Comparison of ENCODE assay signal across 11 mouse cellular contexts in genomic region chr13:46907861-46908260, GRCm38 (mm10). TPM values are rescaled to one million over a fixed set of nuclear protein-coding genes. Genes with fewer than 3 reads are reported as not detected.
DNase-seq lines count a peak whose midpoint lies in the region; ATAC-seq and TF ChIP-seq lines count a peak whose summit lies in the region.
"Had no signal": no experiment of that assay in that cellular context is flagged by ENCODE, and none has a peak within 500 bp of the region (broad histone marks: within the 10 kb centered on the region; RNA-seq: fewer than 3 reads in every experiment).

No protein-coding gene starts in this region.

- no peak overlapping the region for H3K9ac ChIP-seq in forebrain, embryonic 11.5 days (ENCODE audit: low read length)
- H3K9ac ChIP-seq in forebrain, embryonic 16.5 days (replicated peaks; ENCODE audit: low read depth, low read length), result no peak overlapping the region
- 0 out of 2 replicates have a peak overlapping the region, but pooled peaks have one; percentile 5 for H3K9ac ChIP-seq in midbrain, embryonic 11.5 days (ENCODE audit: low read length)
- no peak overlapping the region for H3K9ac ChIP-seq in midbrain, postnatal 0 days (replicated peaks; ENCODE audit: low read length, poor library complexity, severe bottlenecking)
- H3K9ac ChIP-seq: limb, embryonic 12.5 days had no signal

- no peak overlapping the region for H3K4me2 ChIP-seq in forebrain, embryonic 11.5 days (ENCODE audit: low read depth, low read length, severe bottlenecking)
- no peak overlapping the region for H3K4me2 ChIP-seq in forebrain, embryonic 16.5 days (ENCODE audit: low read length)
- no peak overlapping the region for H3K4me2 ChIP-seq in midbrain, embryonic 11.5 days
- no peak overlapping the region for H3K4me2 ChIP-seq in midbrain, postnatal 0 days (ENCODE audit: low read depth, low read length, poor library complexity, severe bottlenecking)
- H3K4me2 ChIP-seq: limb, embryonic 12.5 days had no signal

- 42% methylated on average over 10 of the region's 10 CpGs for WGBS in forebrain, embryonic 11.5 days
- 10% methylated on average over 10 of the region's 10 CpGs for WGBS in forebrain, embryonic 16.5 days
- 64% methylated on average over 10 of the region's 10 CpGs for WGBS in midbrain, embryonic 11.5 days
- WGBS in midbrain, postnatal 0 days, result 17% methylated on average over 10 of the region's 10 CpGs

- H3K27me3 ChIP-seq in forebrain, embryonic 11.5 days (ENCODE audit: control insufficient read depth, insufficient read depth, low read length), result no peaks in the 10 kb centered on the region
- no peaks in the 10 kb centered on the region for H3K27me3 ChIP-seq in forebrain, embryonic 16.5 days (replicated peaks; ENCODE audit: control insufficient read depth, insufficient read depth, low read length)
- H3K27me3 ChIP-seq in midbrain, embryonic 11.5 days (ENCODE audit: control insufficient read depth, insufficient read depth, low read length), result no peaks in the 10 kb centered on the region
- H3K27me3 ChIP-seq in midbrain, postnatal 0 days (ENCODE audit: insufficient read depth, low read length), result no peaks in the 10 kb centered on the region
- H3K27me3 ChIP-seq: limb, embryonic 12.5 days had no signal

- H3K9me3 ChIP-seq in forebrain, embryonic 11.5 days (ENCODE audit: control insufficient read depth, low read length), result peaks cover 3% of the 10 kb centered on the region; the same call in 1 of the 2 replicates
- no peaks in the 10 kb centered on the region for H3K9me3 ChIP-seq in forebrain, embryonic 16.5 days (ENCODE audit: control insufficient read depth, low read length)
- H3K9me3 ChIP-seq in midbrain, embryonic 11.5 days (ENCODE audit: control insufficient read depth, low read length), result no peaks in the 10 kb centered on the region
- H3K9me3 ChIP-seq in midbrain, postnatal 0 days (ENCODE audit: low read length), result no peaks in the 10 kb centered on the region

- H3K36me3 ChIP-seq in forebrain, embryonic 11.5 days (ENCODE audit: control insufficient read depth, insufficient read depth, low read length), result no peaks in the 10 kb centered on the region
- no peaks in the 10 kb centered on the region for H3K36me3 ChIP-seq in forebrain, embryonic 16.5 days (ENCODE audit: control insufficient read depth, insufficient read depth)
- no peaks in the 10 kb centered on the region for H3K36me3 ChIP-seq in midbrain, embryonic 11.5 days (ENCODE audit: control insufficient read depth, insufficient read depth, low read length)
- no peaks in the 10 kb centered on the region for H3K36me3 ChIP-seq in midbrain, postnatal 0 days (ENCODE audit: insufficient read depth, low read length)

- no peak for TF ChIP-seq CTCF in midbrain, postnatal 0 days (IDR thresholded peaks at IDR 0.05)

- no peak for ATAC-seq in forebrain, embryonic 11.5 days (replicated peaks; ENCODE audit: low FRiP score)
- ATAC-seq in forebrain, embryonic 16.5 days, result no peak
- no peak for ATAC-seq in midbrain, embryonic 11.5 days (ENCODE audit: low FRiP score)
- ATAC-seq in midbrain, postnatal 0 days (ENCODE audit: low FRiP score), result no peak
- ATAC-seq: activated CD4-positive, CD25-positive, alpha-beta regulatory T cell, adult 4 months had no signal

- no peak overlapping the region for H3K4me3 ChIP-seq in forebrain, embryonic 11.5 days (ENCODE audit: low read depth, low read length)
- H3K4me3 ChIP-seq in forebrain, embryonic 16.5 days (replicated peaks; ENCODE audit: low read length), result no peak overlapping the region
- H3K4me3 ChIP-seq in midbrain, embryonic 11.5 days (ENCODE audit: low read depth, low read length), result no peak overlapping the region
- no peak overlapping the region for H3K4me3 ChIP-seq in midbrain, postnatal 0 days (ENCODE audit: low read depth, low read length)
- H3K4me3 ChIP-seq: limb, embryonic 12.5 days had no signal

- H3K4me1 ChIP-seq in forebrain, embryonic 11.5 days (replicated peaks; ENCODE audit: control insufficient read depth, insufficient read depth, low read length), result no peaks in the 10 kb centered on the region; the same call in 1 of the 2 replicates
- H3K4me1 ChIP-seq in forebrain, embryonic 16.5 days (replicated peaks; ENCODE audit: control insufficient read depth, insufficient read depth, low read length), result peaks cover 12% of the 10 kb centered on the region
- H3K4me1 ChIP-seq in midbrain, embryonic 11.5 days (ENCODE audit: control insufficient read depth, insufficient read depth, low read length), result peaks cover 10% of the 10 kb centered on the region
- 0 out of 2 replicates have a peak, but pooled peaks cover 7% of the 10 kb centered on the region for H3K4me1 ChIP-seq in midbrain, postnatal 0 days (ENCODE audit: insufficient read depth, low read length)

- H3K27ac ChIP-seq in forebrain, embryonic 11.5 days (ENCODE audit: low read depth, low read length), result no peak overlapping the region
- H3K27ac ChIP-seq in forebrain, embryonic 16.5 days (ENCODE audit: low read length), result no peak overlapping the region
- no peak overlapping the region; the same call in 1 of the 2 replicates for H3K27ac ChIP-seq in midbrain, embryonic 11.5 days (ENCODE audit: low read depth, low read length)
- H3K27ac ChIP-seq in midbrain, postnatal 0 days (ENCODE audit: low read depth, low read length), result no peak overlapping the region
- H3K27ac ChIP-seq: limb, embryonic 12.5 days had no signal

- peak; percentile 66 for DNase-seq in forebrain, embryonic 11.5 days (ENCODE audit: low spot score)
- DNase-seq in midbrain, embryonic 11.5 days (ENCODE audit: low spot score, missing footprints), result no peak
- DNase-seq in midbrain, postnatal 0 days (ENCODE audit: low spot score), result no peak
- DNase-seq in adrenal gland, postnatal 36 days, result peak; percentile 56 to 66
- DNase-seq in induced T-regulatory cell, adult 2 months (ENCODE audit: low read depth), result peak; percentile 22
- no peak for DNase-seq in cerebellum, adult 11 months
- DNase-seq in spleen, postnatal 14 days (ENCODE audit: low spot score in 2 of 2), result no peak
- DNase-seq: cerebellum, postnatal 36 days had no signal

RNA-seq across cellular contexts. Expression of gene Kif13a, which starts 21.8 kb away (rescaled TPM):
- 21.6 and 23.1 TPM in 2 replicates for polyA plus RNA-seq in forebrain, embryonic 11.5 days (2014; fragmentation: Nextera tagmentation; extraction: Ambion mirVana)
- polyA plus RNA-seq in forebrain, embryonic 16.5 days (2015; fragmentation: Nextera tagmentation; extraction: Ambion mirVana), result 5.3 and 7.0 TPM in 2 replicates
- 15.5 and 16.1 TPM in 2 replicates for polyA plus RNA-seq in midbrain, embryonic 11.5 days (2014; fragmentation: Nextera tagmentation; extraction: Ambion mirVana)
- 31.4 and 31.7 TPM in 2 replicates for total RNA-seq in midbrain, postnatal 0 days (2014; rRNA removed)
- polyA plus RNA-seq in midbrain, postnatal 0 days (2015; fragmentation: Nextera tagmentation; extraction: Ambion mirVana), result 10.1 TPM in 2 replicates
- 10 to 100 TPM; 31.0 to 39.0 TPM for total RNA-seq in adrenal gland, postnatal 36 days (2021)

Comparison
In these comparisons a context has a peak if more than half of its experiments do, and no peak if none do; other contexts are left out.
1. DNase-seq: peak in forebrain, embryonic 11.5 days (single experiment), adrenal gland, postnatal 36 days (2 of 2) and induced T-regulatory cell, adult 2 months (single experiment); none in midbrain, embryonic 11.5 days (single experiment), midbrain, postnatal 0 days (single experiment), cerebellum, adult 11 months (single experiment) and spleen, postnatal 14 days (0 of 2).